Mouse (Mus musculus) WW6 (cell line): ENCODE results near the gene Fnbp1.

Experiments used
- DNase-seq: peaks from one replicate; pipeline ENCODE4 v3.0.0-alpha.2; 2013; ENCODE audit warnings: low read depth, low spot score

Gene Fnbp1

DNA sequence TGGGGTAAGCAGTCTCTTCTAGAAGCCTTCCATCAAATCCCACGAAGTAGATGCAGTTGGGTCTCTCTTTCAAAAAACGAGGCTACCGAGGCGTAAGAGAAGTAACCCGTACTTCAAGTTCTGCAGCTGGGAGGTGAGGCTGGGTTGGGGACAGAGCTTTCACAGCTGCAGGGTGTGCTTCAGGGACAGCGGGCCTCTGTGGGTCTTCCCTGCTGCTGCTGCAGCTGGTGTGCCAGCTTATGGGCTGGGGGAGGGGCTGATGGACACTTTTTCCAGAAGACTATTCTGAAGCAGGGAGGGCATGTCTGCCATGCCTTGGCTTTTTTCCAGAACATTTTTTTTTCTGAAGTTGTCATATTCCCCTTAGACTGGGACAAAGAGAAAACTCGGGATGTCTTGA lies 158.8 kb downstream of the Fnbp1 start:
- DNase-seq, result no peak

DNA sequence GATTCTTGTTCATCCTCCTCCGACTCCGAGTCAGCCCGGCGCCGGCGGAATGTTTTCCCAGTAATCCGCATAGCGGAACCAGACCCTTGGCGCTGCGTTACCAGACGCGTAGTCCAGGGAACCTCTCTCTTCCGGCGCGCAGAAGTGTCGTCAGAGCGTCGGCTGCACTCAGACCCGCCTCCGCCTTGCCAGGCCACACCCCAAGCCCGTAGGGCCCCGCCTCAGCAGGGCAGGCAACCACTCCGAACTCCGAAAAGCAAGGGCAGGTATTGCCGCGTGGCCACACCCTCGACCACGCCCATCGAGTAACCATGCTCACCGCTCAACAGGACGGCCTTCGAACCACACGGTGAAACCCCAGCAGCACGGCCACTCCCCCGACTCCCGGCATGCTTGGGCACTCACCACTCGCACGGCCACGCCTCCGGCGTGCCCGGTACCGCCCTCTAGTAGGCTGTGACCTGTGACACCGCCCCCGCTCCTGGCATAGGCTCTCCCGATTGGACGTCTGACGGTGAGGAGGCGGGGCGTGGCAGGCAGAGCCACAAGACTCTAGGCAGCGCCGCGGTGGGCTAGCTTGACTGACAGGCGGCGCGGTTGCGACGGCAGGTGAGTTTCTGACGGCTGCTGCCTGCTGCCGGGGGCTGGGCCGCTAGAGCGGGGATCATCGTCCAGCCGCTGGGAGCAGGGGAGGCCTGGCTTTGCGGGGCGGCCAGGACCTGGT lies 159.9 kb downstream of the Fnbp1 start, which contains the start of the genes BC005624 and Usp20:
Gene BC005624 (minus strand): TSS at position 412 of the 724 bp plus-strand sequence.
Gene Usp20 (plus strand): TSS at position 490 of the 724 bp plus-strand sequence.
- DNase-seq, result peak; percentile 100
